Mouse (Mus musculus) lung, postnatal 14 days (tissue): ENCODE data around the gene Gnai1.

Source experiments
- DNase-seq: peaks from one replicate; pipeline ENCODE4 v3.0.0; 2021

Gnai1 gene

GRCm38 (mm10) chr5:18282095-18282494, 78.1 kb downstream of the Gnai1 start:
- DNase-seq = no peak

GRCm38 (mm10) chr5:18274352-18274940, 85.7 kb downstream of the Gnai1 start:
- no peak for DNase-seq

- no peak for DNase-seq
Measured at GRCm38 (mm10) chr5:18273291-18274284, 86.6 kb downstream of the Gnai1 start.

- no peak for DNase-seq
Measured at GRCm38 (mm10) chr5:18250379-18251017, 109.7 kb downstream of the Gnai1 start.

- no peak for DNase-seq
Measured at GRCm38 (mm10) chr5:18249132-18249531, 111.0 kb downstream of the Gnai1 start.

- DNase-seq = no peak
Measured at GRCm38 (mm10) chr5:18229396-18229795, 130.8 kb downstream of the Gnai1 start.

- no peak for DNase-seq
Measured at GRCm38 (mm10) chr5:18228866-18229265, 131.3 kb downstream of the Gnai1 start.

- peak; percentile 44 for DNase-seq
Measured at GRCm38 (mm10) chr5:18220873-18221272, 139.3 kb downstream of the Gnai1 start.

- no peak for DNase-seq
Measured at GRCm38 (mm10) chr5:18218292-18218691, 141.9 kb downstream of the Gnai1 start.

- no peak for DNase-seq
Measured at GRCm38 (mm10) chr5:18217856-18218255, 142.3 kb downstream of the Gnai1 start.
